Mouse (Mus musculus) midbrain, embryonic 11.5 days (tissue): ENCODE results near the gene Pxdn. TPM values are rescaled to one million over a fixed set of nuclear protein-coding genes. Genes with fewer than 3 reads are reported as not detected.

Source experiments
- ATAC-seq: fragments of 200-750 bp; cut with Nextera tagmentation; 2 replicates; pipeline ENCODE4 v1.8.0; 2017; ENCODE audit warnings: moderate TSS enrichment, moderate library complexity; ENCODE audit not compliant: low FRiP score
- DNase-seq: peaks from one replicate; pipeline ENCODE4 v3.0.0; 2015; ENCODE audit warnings: low spot score; ENCODE audit errors: missing footprints
- H3K27ac ChIP-seq: fragments of 300-500 bp; sonication (generic); 2 replicates; pipeline ENCODE4 v1.5.1; 2014; ENCODE audit warnings: low read depth, low read length
- H3K27me3 ChIP-seq: fragments of 300-500 bp; sonication (generic); 2 replicates; pipeline ENCODE4 v1.6.1; 2014; ENCODE audit warnings: mild to moderate bottlenecking, low read length, moderate library complexity, mixed read lengths; ENCODE audit not compliant: control insufficient read depth, insufficient read depth
- H3K36me3 ChIP-seq: fragments of 300-500 bp; sonication (generic); 2 replicates; pipeline ENCODE4 v1.6.1; 2014; ENCODE audit warnings: mild to moderate bottlenecking, low read length, moderate library complexity, mixed read lengths; ENCODE audit not compliant: control insufficient read depth, insufficient read depth
- H3K4me1 ChIP-seq: fragments of 300-500 bp; sonication (generic); 2 replicates; pipeline ENCODE4 v1.6.1; 2014; ENCODE audit warnings: low read length; ENCODE audit not compliant: control insufficient read depth, insufficient read depth
- H3K4me2 ChIP-seq: fragments of 300-500 bp; sonication (generic); 2 replicates; pipeline ENCODE4 v1.6.1; 2014; ENCODE audit warnings: mild to moderate bottlenecking, moderate library complexity
- H3K4me3 ChIP-seq: fragments of 300-500 bp; sonication (generic); 2 replicates; pipeline ENCODE4 v1.5.1; 2014; ENCODE audit warnings: low read depth, low read length
- H3K9ac ChIP-seq: fragments of 300-500 bp; sonication (generic); 2 replicates; pipeline ENCODE4 v1.6.1; 2014; ENCODE audit warnings: low read length
- H3K9me3 ChIP-seq: fragments of 300-500 bp; sonication (generic); 2 replicates; pipeline ENCODE4 v1.6.1; 2016; ENCODE audit warnings: low read length; ENCODE audit not compliant: control insufficient read depth
- WGBS: fragments of 180-500 bp; shearing (Covaris S2); extraction: QIAGEN DNeasy Blood & Tissue Kit; methylation state at CpG from one replicate; pipeline ENCODE4 v1.1.7; 2014; 5-methylcytosine and 5-hydroxymethylcytosine counted together
- polyA plus RNA-seq: library from polyadenylated mRNA; unstranded; fragments of >200 nt; fragmentation: Nextera tagmentation; extraction: Ambion mirVana; gene quantifications from 2 replicates; pipeline ENCODE4 v1.2.1, GENCODE M21; 2014

Pxdn gene
- 67.3 and 69.4 TPM in 2 replicates for polyA plus RNA-seq

GRCm38 (mm10) chr12:29937308-29937707 is at the start of gene Pxdn:
Gene Pxdn (plus strand): TSS chr12:29937608.
- peak within 1 kb of the TSS; percentile 87 for H3K4me2 ChIP-seq
- H3K9me3 ChIP-seq: no peaks in the 10 kb centered on the region; the same call in 1 of the 2 replicates
- H3K36me3 ChIP-seq: peaks cover 3% of the 10 kb centered on the region; the same call in 1 of the 2 replicates
- ATAC-seq (no peak), DNase-seq (no peak)
- H3K4me3 ChIP-seq: peak within 1 kb of the TSS; percentile 83
- 32% methylated on average over 8 of the region's 8 CpGs for WGBS
- peak within 1 kb of the TSS; percentile 97 for H3K9ac ChIP-seq
- peak within 1 kb of the TSS; percentile 70 for H3K27ac ChIP-seq
- H3K4me1 ChIP-seq: peaks cover 25% of the 10 kb centered on the region
- no peaks in the 10 kb centered on the region for H3K27me3 ChIP-seq

- H3K9me3 ChIP-seq: no peaks in the 10 kb centered on the region
- 17% methylated on average over 3 of the region's 3 CpGs for WGBS
- no peak overlapping the region for H3K9ac ChIP-seq
- H3K4me1 ChIP-seq: no peaks in the 10 kb centered on the region
- no peak overlapping the region for H3K4me3 ChIP-seq
- H3K36me3 ChIP-seq: no peaks in the 10 kb centered on the region
- no peak overlapping the region for H3K27ac ChIP-seq
- ATAC-seq (no peak), DNase-seq (peak; percentile 96)
- no peaks in the 10 kb centered on the region for H3K27me3 ChIP-seq
- no peak overlapping the region for H3K4me2 ChIP-seq
Observed at GRCm38 (mm10) chr12:29894669-29895068, 42.7 kb upstream of the Pxdn start.

- H3K4me3 ChIP-seq: no peak overlapping the region
- no peak for ATAC-seq
- H3K36me3 ChIP-seq: no peaks in the 10 kb centered on the region
- no peaks in the 10 kb centered on the region for H3K4me1 ChIP-seq
- DNase-seq: no peak
- WGBS: 78% methylated on average over 3 of the region's 3 CpGs
- no peak overlapping the region for H3K4me2 ChIP-seq
- no peak overlapping the region for H3K27ac ChIP-seq
- no peaks in the 10 kb centered on the region for H3K9me3 ChIP-seq
- H3K9ac ChIP-seq: no peak overlapping the region
- H3K27me3 ChIP-seq: no peaks in the 10 kb centered on the region
Observed at GRCm38 (mm10) chr12:29897533-29898085, 39.8 kb upstream of the Pxdn start.

- 74% methylated on average over 4 of the region's 4 CpGs for WGBS
- ATAC-seq: no peak
Observed at GRCm38 (mm10) chr12:29904101-29904874, 33.1 kb upstream of the Pxdn start.

GRCm38 (mm10) chr12:29907056-29907455 is 30.4 kb upstream of the Pxdn start:
- Histone ChIP-seq H3K27ac (no peak overlapping the region), H3K36me3 (no peaks in the 10 kb centered on the region), H3K4me2 (no peak overlapping the region), H3K9ac (no peak overlapping the region), H3K4me1 (no peaks in the 10 kb centered on the region), H3K9me3 (no peaks in the 10 kb centered on the region), H3K4me3 (no peak overlapping the region), H3K27me3 (no peaks in the 10 kb centered on the region)
- ATAC-seq (peak; percentile 59; the same call in 1 of the 2 replicates), DNase-seq (peak; percentile 85)
- 53% methylated on average over 2 of the region's 2 CpGs for WGBS

More at GRCm38 (mm10) chr12:29904101-29904874, 33.1 kb upstream of the Pxdn start:
- Histone ChIP-seq H3K4me2 (no peak overlapping the region), H3K9me3 (no peaks in the 10 kb centered on the region), H3K27ac (no peak overlapping the region), H3K4me1 (no peaks in the 10 kb centered on the region), H3K9ac (no peak overlapping the region), H3K4me3 (no peak overlapping the region), H3K27me3 (no peaks in the 10 kb centered on the region), H3K36me3 (no peaks in the 10 kb centered on the region)
- DNase-seq: no peak

- ATAC-seq: no peak
- H3K4me2 ChIP-seq: no peak overlapping the region
- H3K4me1 ChIP-seq: no peaks in the 10 kb centered on the region
- no peaks in the 10 kb centered on the region for H3K27me3 ChIP-seq
- no peak overlapping the region for H3K4me3 ChIP-seq
- WGBS: 85% methylated on average over 3 of the region's 3 CpGs
- no peak overlapping the region for H3K27ac ChIP-seq
- no peak for DNase-seq
- H3K9me3 ChIP-seq: no peaks in the 10 kb centered on the region
- H3K9ac ChIP-seq: no peak overlapping the region
- no peaks in the 10 kb centered on the region for H3K36me3 ChIP-seq
Observed at GRCm38 (mm10) chr12:29916139-29916538, 21.3 kb upstream of the Pxdn start.

- no peak overlapping the region for H3K4me3 ChIP-seq
- no peak for ATAC-seq
- H3K4me2 ChIP-seq: no peak overlapping the region
- DNase-seq: no peak
- WGBS: 85% methylated on average over 6 of the region's 6 CpGs
- no peaks in the 10 kb centered on the region for H3K36me3 ChIP-seq
- H3K4me1 ChIP-seq: no peaks in the 10 kb centered on the region
- no peak overlapping the region for H3K27ac ChIP-seq
- H3K27me3 ChIP-seq: no peaks in the 10 kb centered on the region
- H3K9me3 ChIP-seq: no peaks in the 10 kb centered on the region
- H3K9ac ChIP-seq: no peak overlapping the region
Observed at GRCm38 (mm10) chr12:29916807-29917206, 20.6 kb upstream of the Pxdn start.

DNA sequence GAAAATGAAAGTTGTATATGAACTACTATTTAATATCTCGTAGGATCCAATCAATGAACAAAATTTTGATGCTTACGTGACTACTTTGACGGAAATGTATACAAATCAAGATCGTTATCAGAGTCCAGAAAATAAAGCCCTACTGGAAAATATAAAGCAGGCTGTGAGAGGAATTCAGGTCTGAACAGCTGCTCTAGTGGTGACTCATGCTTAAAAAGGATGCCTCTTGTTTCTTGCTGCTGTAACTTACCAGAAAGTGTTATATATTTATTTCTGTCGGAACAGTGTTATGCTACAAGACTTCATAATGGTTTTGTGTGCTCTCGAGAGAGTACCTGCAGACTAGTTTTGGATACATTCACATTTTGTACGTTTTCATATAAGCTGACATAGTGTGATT is 17.1 kb upstream of the Pxdn start:
- WGBS: 87% methylated on average over 7 of the region's 7 CpGs
- H3K4me1 ChIP-seq: no peaks in the 10 kb centered on the region
- no peaks in the 10 kb centered on the region for H3K36me3 ChIP-seq
- ATAC-seq (no peak), DNase-seq (no peak)
- no peaks in the 10 kb centered on the region for H3K9me3 ChIP-seq
- H3K27ac ChIP-seq: no peak overlapping the region
- H3K4me2 ChIP-seq: no peak overlapping the region
- no peak overlapping the region for H3K4me3 ChIP-seq
- no peak overlapping the region for H3K9ac ChIP-seq
- H3K27me3 ChIP-seq: no peaks in the 10 kb centered on the region

- Histone ChIP-seq H3K27ac (no peak overlapping the region), H3K4me2 (no peak overlapping the region), H3K36me3 (no peaks in the 10 kb centered on the region), H3K4me3 (no peak overlapping the region), H3K9ac (no peak overlapping the region), H3K4me1 (no peaks in the 10 kb centered on the region), H3K27me3 (no peaks in the 10 kb centered on the region), H3K9me3 (no peaks in the 10 kb centered on the region)
- 86% methylated on average over 11 of the region's 11 CpGs for WGBS
- DNase-seq (no peak), ATAC-seq (no peak)
Observed at GRCm38 (mm10) chr12:29921481-29921880, 15.9 kb upstream of the Pxdn start.
